Mouse (Mus musculus) liver, embryonic 13.5 days (tissue): Measurements from ENCODE around the gene Fgfr2. TPM values are rescaled to one million over a fixed set of nuclear protein-coding genes. Genes with fewer than 3 reads are reported as not detected.
"Not testable (repeated sequence)": the region's sequence is repeated elsewhere in the genome, so short reads cannot be mapped to it uniquely, and the experiment has no call there.

Source experiments
- ATAC-seq: fragments of 200-750 bp; cut with Nextera tagmentation; 2 replicates; pipeline ENCODE4 v1.8.0; 2017; ENCODE audit warnings: low read depth, mild to moderate bottlenecking, moderate number of reproducible peaks, moderate library complexity
- DNase-seq: peaks from one replicate; pipeline ENCODE4 v3.0.0; 2022
- H3K27ac ChIP-seq: fragments of 300-500 bp; sonication (generic); 2 replicates; pipeline ENCODE4 v1.5.1; 2015; ENCODE audit warnings: moderate library complexity, mild to moderate bottlenecking, inconsistent platforms
- H3K27me3 ChIP-seq: fragments of 300-500 bp; sonication (generic); 2 replicates; pipeline ENCODE4 v1.6.1; 2015; ENCODE audit warnings: mild to moderate bottlenecking, inconsistent platforms
- H3K36me3 ChIP-seq: fragments of 300-500 bp; sonication (generic); 2 replicates; pipeline ENCODE4 v1.6.1; 2015; ENCODE audit warnings: mild to moderate bottlenecking, inconsistent platforms
- H3K4me1 ChIP-seq: fragments of 300-500 bp; sonication (generic); replicated peaks from 2 replicates; pipeline ENCODE4 v1.6.1; 2015; ENCODE audit warnings: inconsistent platforms
- H3K4me2 ChIP-seq: fragments of 300-500 bp; sonication (generic); 2 replicates; pipeline ENCODE4 v1.6.1; 2015; ENCODE audit warnings: inconsistent platforms, mild to moderate bottlenecking, moderate library complexity
- H3K4me3 ChIP-seq: fragments of 300-500 bp; sonication (generic); replicated peaks from 2 replicates; pipeline ENCODE4 v1.5.1; 2015; ENCODE audit warnings: mild to moderate bottlenecking, inconsistent platforms
- H3K9ac ChIP-seq: fragments of 300-500 bp; sonication (generic); 2 replicates; pipeline ENCODE4 v1.6.1; 2015; ENCODE audit warnings: mild to moderate bottlenecking, inconsistent platforms
- H3K9me3 ChIP-seq: fragments of 300-500 bp; sonication (generic); replicated peaks from 2 replicates; pipeline ENCODE4 v1.6.1; 2016; ENCODE audit warnings: inconsistent platforms
- WGBS: fragments of 180-500 bp; shearing (Covaris S2); methylation state at CpG from one replicate; pipeline ENCODE4 v1.1.7; 2015; ENCODE audit not compliant: insufficient replicate concordance; 5-methylcytosine and 5-hydroxymethylcytosine counted together
- polyA plus RNA-seq: library from polyadenylated mRNA; unstranded; fragments of >200 nt; fragmentation: Nextera tagmentation; extraction: Ambion mirVana; gene quantifications from 2 replicates; pipeline ENCODE4 v1.2.1, GENCODE M21; 2015

Gene Fgfr2
- polyA plus RNA-seq, 1 experiment from 2014 or later, result 8.9 TPM

DNA sequence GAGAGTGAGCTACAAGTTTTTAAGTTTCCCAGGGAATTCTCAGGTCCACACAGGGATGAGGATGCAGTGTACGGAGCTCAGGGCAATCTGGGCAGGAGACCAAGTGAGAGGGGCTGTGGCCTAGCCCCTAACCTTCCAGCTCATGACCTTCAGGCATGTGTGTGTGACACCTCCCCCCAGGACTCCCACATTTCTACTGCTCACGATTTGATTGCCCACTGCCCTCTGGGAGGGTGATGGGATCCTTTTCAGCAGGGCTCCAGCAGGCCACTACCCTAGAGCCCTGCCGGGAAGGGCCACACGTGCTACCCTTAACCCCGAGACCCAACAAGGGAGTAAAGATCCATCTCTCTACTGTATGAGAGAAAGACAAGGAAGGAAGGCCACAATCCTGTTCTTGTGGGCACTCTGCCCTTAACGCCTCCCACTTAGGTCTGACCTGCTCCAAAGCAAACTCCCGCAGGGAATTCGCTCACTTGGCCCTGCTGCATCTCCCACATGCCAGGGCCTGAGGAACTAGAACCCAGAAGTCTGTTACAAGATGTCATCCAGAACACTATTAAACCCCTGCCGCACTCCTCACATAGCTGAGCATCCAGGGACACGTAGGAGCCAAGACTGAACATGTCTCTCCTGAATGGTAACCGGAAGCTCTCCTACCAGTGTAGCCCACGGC lies 24.9 kb downstream of the Fgfr2 start:
- WGBS, result 76% methylated on average over 12 of the region's 12 CpGs

GRCm38 (mm10) chr7:133095610-133096009 lies 27.5 kb downstream of the Fgfr2 start:
- not testable (repeated sequence) for DNase-seq, ATAC-seq, H3K4me3 ChIP-seq, H3K27me3 ChIP-seq, H3K27ac ChIP-seq, H3K36me3 ChIP-seq, H3K4me1 ChIP-seq, H3K4me2 ChIP-seq, H3K9me3 ChIP-seq, H3K9ac ChIP-seq
- WGBS, result 68% methylated on average over 7 of the region's 7 CpGs

More for the DNA sequence above, 24.9 kb downstream of the Fgfr2 start:
- H3K27me3 ChIP-seq, result no peaks in the 10 kb centered on the region
- no peak overlapping the region for H3K27ac ChIP-seq
- ATAC-seq, result no peak
- no peaks in the 10 kb centered on the region for H3K9me3 ChIP-seq
- no peak for DNase-seq
- H3K9ac ChIP-seq, result no peak overlapping the region
- H3K4me1 ChIP-seq, result no peaks in the 10 kb centered on the region
- H3K4me2 ChIP-seq, result no peak overlapping the region
- no peak overlapping the region for H3K4me3 ChIP-seq
- H3K36me3 ChIP-seq, result 0 out of 2 replicates have a peak, but pooled peaks cover 2% of the 10 kb centered on the region

DNA sequence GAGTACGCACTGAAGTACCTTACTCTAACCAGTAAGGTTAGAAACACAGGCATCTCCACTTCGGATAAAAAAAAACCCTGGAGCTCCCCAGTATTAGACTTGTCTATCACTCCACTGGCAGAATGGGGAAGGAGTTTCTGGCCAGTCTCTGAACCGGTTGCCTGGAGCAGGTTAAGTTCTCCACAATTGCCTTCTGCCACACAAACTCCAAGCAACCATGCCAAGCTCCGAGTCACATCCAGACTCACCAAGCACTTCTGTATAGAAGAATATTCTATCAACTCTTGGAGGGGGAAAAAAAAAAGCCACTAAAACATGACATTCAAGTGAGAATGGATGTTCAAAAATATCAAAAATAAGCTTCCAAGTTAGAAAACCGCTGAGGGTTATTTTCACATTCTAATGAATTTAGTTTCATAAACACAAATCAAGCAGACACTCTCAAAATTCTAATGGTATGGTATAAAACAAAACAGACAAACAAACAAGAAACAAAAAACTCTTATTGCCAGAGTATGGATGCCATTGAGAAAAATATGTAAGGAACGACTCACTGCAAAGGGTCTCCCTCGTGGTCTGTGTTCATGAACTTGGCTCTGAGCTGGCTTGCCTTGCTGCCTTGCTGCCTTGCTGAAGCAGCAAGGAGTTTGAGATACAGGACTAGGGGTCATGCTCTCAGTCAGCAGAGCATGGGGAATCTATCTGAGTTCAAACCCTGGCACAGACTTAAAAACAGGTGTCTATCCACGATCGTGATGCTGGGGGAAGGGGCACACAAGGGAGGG lies 28.2 kb downstream of the Fgfr2 start:
- Histone ChIP-seq H3K9me3 (no peaks in the 10 kb centered on the region), H3K27me3 (no peaks in the 10 kb centered on the region), H3K36me3 (0 out of 2 replicates have a peak, but pooled peaks cover 3% of the 10 kb centered on the region), H3K27ac (no peak overlapping the region), H3K4me2 (no peak overlapping the region), H3K9ac (no peak overlapping the region), H3K4me1 (peaks cover 13% of the 10 kb centered on the region), H3K4me3 (no peak overlapping the region)
- ATAC-seq (no peak), DNase-seq (no peak)
- 70% methylated on average over 9 of the region's 9 CpGs for WGBS

- Histone ChIP-seq H3K36me3 (0 out of 2 replicates have a peak, but pooled peaks cover 3% of the 10 kb centered on the region), H3K4me2 (no peak overlapping the region), H3K27ac (no peak overlapping the region), H3K4me3 (no peak overlapping the region), H3K4me1 (peaks cover 16% of the 10 kb centered on the region), H3K9ac (no peak overlapping the region), H3K9me3 (no peaks in the 10 kb centered on the region), H3K27me3 (no peaks in the 10 kb centered on the region)
- ATAC-seq (no peak), DNase-seq (no peak)
- WGBS, result 70% methylated on average over 3 of the region's 3 CpGs
These were observed 29.0 kb downstream of the Fgfr2 start for GRCm38 (mm10) chr7:133094161-133094560.

- Histone ChIP-seq H3K9ac (no peak overlapping the region), H3K27ac (no peak overlapping the region), H3K4me3 (no peak overlapping the region), H3K4me2 (no peak overlapping the region), H3K4me1 (peaks cover 16% of the 10 kb centered on the region), H3K36me3 (0 out of 2 replicates have a peak, but pooled peaks cover 3% of the 10 kb centered on the region), H3K27me3 (no peaks in the 10 kb centered on the region), H3K9me3 (no peaks in the 10 kb centered on the region)
- no peak for DNase-seq
- no peak for ATAC-seq
- WGBS, result 86% methylated on average over 5 of the region's 5 CpGs
These were observed 29.4 kb downstream of the Fgfr2 start for GRCm38 (mm10) chr7:133093731-133094130.

GRCm38 (mm10) chr7:133090641-133091040 lies 32.5 kb downstream of the Fgfr2 start:
- peaks cover 16% of the 10 kb centered on the region for H3K4me1 ChIP-seq
- ATAC-seq, result 0 out of 2 replicates have a peak, but pooled peaks have one; percentile 34

GRCm38 (mm10) chr7:133089621-133090260 lies 33.4 kb downstream of the Fgfr2 start:
- no peak overlapping the region for H3K27ac ChIP-seq
- peaks cover 16% of the 10 kb centered on the region for H3K4me1 ChIP-seq
- H3K27me3 ChIP-seq, result no peaks in the 10 kb centered on the region
- H3K9me3 ChIP-seq, result no peaks in the 10 kb centered on the region
- H3K9ac ChIP-seq, result no peak overlapping the region
- DNase-seq (no peak), ATAC-seq (no peak)
- H3K4me3 ChIP-seq, result no peak overlapping the region
- H3K4me2 ChIP-seq, result no peak overlapping the region
- WGBS, result 75% methylated on average over 11 of the region's 11 CpGs
- H3K36me3 ChIP-seq, result 0 out of 2 replicates have a peak, but pooled peaks cover 3% of the 10 kb centered on the region

More at GRCm38 (mm10) chr7:133090641-133091040, 32.5 kb downstream of the Fgfr2 start:
- 0 out of 2 replicates have a peak, but pooled peaks cover 3% of the 10 kb centered on the region for H3K36me3 ChIP-seq
- WGBS, result 64% methylated on average over 4 of the region's 4 CpGs
- no peaks in the 10 kb centered on the region for H3K27me3 ChIP-seq
- no peak overlapping the region for H3K27ac ChIP-seq
- no peak overlapping the region for H3K9ac ChIP-seq
- no peaks in the 10 kb centered on the region for H3K9me3 ChIP-seq
- DNase-seq, result no peak
- H3K4me2 ChIP-seq, result no peak overlapping the region
- H3K4me3 ChIP-seq, result no peak overlapping the region

DNA sequence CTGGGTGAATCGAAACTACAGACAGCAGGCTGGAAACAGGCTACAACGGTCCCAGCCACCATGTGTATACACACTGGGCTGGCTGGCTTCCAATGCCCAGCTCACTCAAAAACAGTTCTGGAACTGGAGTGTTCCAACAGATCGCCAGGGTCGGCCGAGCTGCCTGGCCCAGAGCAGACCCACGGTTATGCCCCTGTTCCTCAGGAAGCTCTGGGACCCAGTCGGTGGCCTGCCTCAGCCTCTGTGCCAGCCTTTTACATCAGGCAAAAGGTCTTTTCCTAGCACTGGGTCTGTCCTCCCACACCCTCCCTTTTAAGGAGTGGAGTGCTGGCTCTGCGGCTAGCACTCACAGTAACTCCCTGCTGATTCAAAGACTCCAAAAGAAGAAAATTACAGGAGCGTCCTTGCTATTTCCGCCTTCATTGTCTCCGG lies 34.3 kb downstream of the Fgfr2 start:
- no peak for ATAC-seq
- Histone ChIP-seq H3K4me3 (no peak overlapping the region), H3K36me3 (0 out of 2 replicates have a peak, but pooled peaks cover 3% of the 10 kb centered on the region), H3K9me3 (no peaks in the 10 kb centered on the region), H3K4me1 (peaks cover 16% of the 10 kb centered on the region), H3K27me3 (no peaks in the 10 kb centered on the region), H3K4me2 (no peak overlapping the region), H3K27ac (no peak overlapping the region), H3K9ac (no peak overlapping the region)
- DNase-seq, result no peak
- WGBS, result 71% methylated on average over 11 of the region's 11 CpGs

DNA sequence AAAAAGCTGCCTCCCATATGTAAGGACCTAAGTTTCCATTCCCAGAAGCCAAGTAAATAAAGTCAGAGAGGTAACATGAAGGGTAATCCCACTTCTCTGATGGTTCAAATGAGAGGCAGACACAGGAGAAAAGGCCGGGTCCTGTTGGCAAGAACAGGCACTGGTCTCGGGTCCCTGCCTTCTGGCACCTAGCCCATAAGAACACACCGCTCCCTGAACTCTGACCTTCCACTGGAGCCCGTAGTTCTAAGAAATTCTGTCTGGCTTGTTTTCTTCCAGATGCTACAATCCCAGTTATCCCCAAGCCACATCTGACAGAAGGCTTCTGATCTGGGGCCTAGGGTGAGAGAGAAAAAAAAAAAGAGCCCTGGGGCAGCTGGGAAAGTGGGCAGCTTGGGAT lies 34.7 kb downstream of the Fgfr2 start:
- 0 out of 2 replicates have a peak, but pooled peaks cover 3% of the 10 kb centered on the region for H3K36me3 ChIP-seq
- no peak overlapping the region for H3K4me2 ChIP-seq
- no peaks in the 10 kb centered on the region for H3K27me3 ChIP-seq
- H3K4me3 ChIP-seq, result no peak overlapping the region
- 78% methylated on average over 4 of the region's 4 CpGs for WGBS
- H3K27ac ChIP-seq, result no peak overlapping the region
- no peak for DNase-seq
- H3K4me1 ChIP-seq, result peaks cover 16% of the 10 kb centered on the region
- H3K9ac ChIP-seq, result no peak overlapping the region
- H3K9me3 ChIP-seq, result no peaks in the 10 kb centered on the region
- ATAC-seq, result no peak

DNA sequence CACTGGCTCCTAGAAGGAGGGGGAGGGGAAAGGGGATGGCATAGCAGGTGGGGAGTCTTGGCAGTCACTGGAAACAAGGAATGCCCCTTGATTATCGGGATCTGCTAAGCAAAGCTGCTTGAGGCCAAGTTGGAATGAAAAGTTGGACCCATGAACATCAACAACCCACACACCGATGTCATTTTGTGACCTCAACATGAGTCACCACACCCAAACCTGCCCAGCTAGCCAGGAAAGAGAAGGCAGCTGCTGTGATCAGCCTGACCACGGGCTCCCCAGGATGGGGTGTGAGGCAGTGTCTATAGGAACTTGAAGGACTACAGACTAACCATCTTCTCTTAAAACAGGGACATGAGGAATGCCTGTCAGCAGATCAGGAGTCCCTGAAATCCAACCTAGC lies 37.7 kb downstream of the Fgfr2 start:
- ATAC-seq, result no peak
- no peaks in the 10 kb centered on the region for H3K36me3 ChIP-seq
- no peaks in the 10 kb centered on the region for H3K27me3 ChIP-seq
- H3K4me3 ChIP-seq, result no peak overlapping the region
- no peak overlapping the region for H3K27ac ChIP-seq
- H3K4me1 ChIP-seq, result peaks cover 11% of the 10 kb centered on the region
- H3K9ac ChIP-seq, result no peak overlapping the region
- H3K4me2 ChIP-seq, result no peak overlapping the region
- WGBS, result 66% methylated on average over 3 of the region's 3 CpGs
- H3K9me3 ChIP-seq, result no peaks in the 10 kb centered on the region
- no peak for DNase-seq

DNA sequence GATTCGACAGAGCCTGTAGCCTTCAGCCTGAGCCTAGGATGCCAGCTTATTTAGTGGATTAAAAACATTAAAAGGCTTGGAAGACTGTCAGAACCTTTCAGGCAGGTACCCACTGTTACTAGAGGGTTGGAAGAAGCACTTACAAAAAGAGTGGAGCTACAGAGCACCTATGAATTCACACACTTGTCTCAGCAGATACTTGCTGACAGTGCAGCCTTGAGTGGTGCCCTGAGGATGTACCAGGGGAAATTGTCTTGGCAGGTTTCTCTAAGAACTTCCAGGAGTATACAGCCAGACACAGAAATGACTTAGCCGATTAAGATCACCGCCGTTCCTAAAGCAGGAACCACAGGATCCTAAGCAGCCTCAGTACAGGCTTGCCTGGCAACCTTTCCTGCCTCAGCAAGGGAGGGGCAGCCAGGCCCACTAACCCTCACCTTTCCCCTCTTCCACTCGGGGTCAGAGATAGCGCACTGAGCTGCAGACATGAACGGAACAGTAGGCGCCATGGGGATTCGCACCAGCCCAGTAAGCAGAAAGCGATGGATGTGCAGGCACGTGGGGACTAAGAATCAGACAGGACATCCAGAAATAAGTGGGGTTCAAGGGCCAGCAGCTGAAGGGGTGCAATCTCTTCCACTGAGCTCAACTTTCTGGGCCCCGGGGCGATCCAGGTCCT lies 39.1 kb downstream of the Fgfr2 start:
- Histone ChIP-seq H3K9ac (no peak overlapping the region), H3K27me3 (no peaks in the 10 kb centered on the region), H3K4me2 (no peak overlapping the region), H3K4me1 (0 out of 2 replicates have a peak, but pooled peaks cover 2% of the 10 kb centered on the region), H3K27ac (no peak overlapping the region), H3K4me3 (no peak overlapping the region), H3K36me3 (no peaks in the 10 kb centered on the region), H3K9me3 (no peaks in the 10 kb centered on the region)
- ATAC-seq, result no peak
- no peak for DNase-seq
- WGBS, result 81% methylated on average over 13 of the region's 13 CpGs
